Mouse (Mus musculus): ENCODE results near the gene 4930579F01Rik. TPM values are rescaled to one million over a fixed set of nuclear protein-coding genes. Genes with fewer than 3 reads are reported as not detected.

Gene 4930579F01Rik
- not detected for total RNA-seq (2023)

GRCm38 (mm10) chr3:138193683-138194302 lies at the start of gene 4930579F01Rik:
4930579F01Rik (minus strand) TSS chr3:138193825.

GRCm38 (mm10) chr3:138217631-138218264 lies 24.1 kb upstream of the 4930579F01Rik start, which contains the start of gene Adh7:
Adh7 (plus strand) TSS chr3:138217760.

GRCm38 (mm10) chr3:138144642-138145171 lies 48.9 kb downstream of the 4930579F01Rik start, which contains the start of gene Mttp:
Mttp (minus strand) TSS chr3:138144968.

GRCm38 (mm10) chr3:138143315-138144059 lies 50.1 kb downstream of the 4930579F01Rik start, which contains the start of gene Trmt10a:
Trmt10a (plus strand) TSS chr3:138143448.

Other genes starting within 250 kb of the 4930579F01Rik start
- gene Dapp1, start 212.3 kb downstream of the 4930579F01Rik start, total RNA-seq (2023), result 10 to 100 TPM; 47.2 to 47.8 TPM
- gene 1110002E22Rik, start 128.8 kb downstream of the 4930579F01Rik start, total RNA-seq (2023), result not detected
- gene Gm5105, start 126.4 kb downstream of the 4930579F01Rik start, total RNA-seq (2023), result not detected
- 1 to 10 TPM; 1.9 to 2.9 TPM for gene Trmt10a, start 50.4 kb downstream of the 4930579F01Rik start, total RNA-seq (2023)
- gene Mttp, start 48.9 kb downstream of the 4930579F01Rik start, total RNA-seq (2023), result 1 to 10 TPM; 1.4 to 2.0 TPM
- gene Adh7, start 23.9 kb upstream of the 4930579F01Rik start, total RNA-seq (2023), result not detected
- gene Adh1, start 67.2 kb upstream of the 4930579F01Rik start, total RNA-seq (2023), result not detected
- not detected for gene Adh6a, start 119.5 kb upstream of the 4930579F01Rik start, total RNA-seq (2023)
- gene Adh6b, start 147.9 kb upstream of the 4930579F01Rik start, total RNA-seq (2023), result not detected
- not detected for gene Adh4, start 221.6 kb upstream of the 4930579F01Rik start, total RNA-seq (2023)
- 10 to 100 TPM; 34.3 to 35.3 TPM for gene Adh5, start 249.3 kb upstream of the 4930579F01Rik start, total RNA-seq (2023)